Mouse (Mus musculus): ENCODE measurements at regions not wholly inside any gene's neighbourhood (a gene's known extent, or its start where the extent isn't known, plus 50 kb on each side); places are given as distances from the start of the nearest gene placed in this dataset.

DNA sequence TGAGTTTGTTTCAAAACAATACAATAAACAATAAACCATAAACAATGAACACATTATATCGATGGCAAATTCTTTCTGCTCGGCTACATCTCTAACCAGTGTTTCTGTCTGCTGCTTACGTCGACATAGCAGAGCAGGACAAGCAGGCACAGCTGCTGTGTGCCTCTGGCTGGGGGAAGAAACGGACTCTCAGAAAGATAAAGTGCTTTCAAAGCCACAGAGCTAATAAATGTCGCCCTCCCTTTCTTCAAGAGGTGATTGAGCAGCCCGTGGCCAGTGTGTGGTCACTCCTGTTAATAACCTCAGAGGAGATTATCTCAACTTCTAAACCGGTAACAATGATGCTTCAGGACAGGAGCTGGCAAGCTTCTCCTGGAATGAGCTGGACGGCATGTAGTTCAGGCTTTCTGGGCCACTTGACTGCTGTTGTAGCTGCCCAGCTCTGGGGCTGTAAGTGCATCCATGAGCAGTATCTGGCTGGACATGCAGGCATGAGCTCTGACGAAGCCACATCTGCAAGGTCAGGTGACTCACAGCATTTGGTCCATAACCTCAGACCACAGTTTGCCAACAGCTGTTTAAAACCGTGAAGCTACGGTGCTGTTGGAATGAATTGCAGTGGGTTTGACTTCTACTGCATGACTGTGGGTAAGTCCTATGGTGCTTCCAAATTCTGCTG is 55.6 kb downstream of the Evx1 start:
- WGBS: 43% methylated on average over 12 of the region's 12 CpGs
- DNase-seq (ENCODE audit: low read depth, low spot score): no peak

DNA sequence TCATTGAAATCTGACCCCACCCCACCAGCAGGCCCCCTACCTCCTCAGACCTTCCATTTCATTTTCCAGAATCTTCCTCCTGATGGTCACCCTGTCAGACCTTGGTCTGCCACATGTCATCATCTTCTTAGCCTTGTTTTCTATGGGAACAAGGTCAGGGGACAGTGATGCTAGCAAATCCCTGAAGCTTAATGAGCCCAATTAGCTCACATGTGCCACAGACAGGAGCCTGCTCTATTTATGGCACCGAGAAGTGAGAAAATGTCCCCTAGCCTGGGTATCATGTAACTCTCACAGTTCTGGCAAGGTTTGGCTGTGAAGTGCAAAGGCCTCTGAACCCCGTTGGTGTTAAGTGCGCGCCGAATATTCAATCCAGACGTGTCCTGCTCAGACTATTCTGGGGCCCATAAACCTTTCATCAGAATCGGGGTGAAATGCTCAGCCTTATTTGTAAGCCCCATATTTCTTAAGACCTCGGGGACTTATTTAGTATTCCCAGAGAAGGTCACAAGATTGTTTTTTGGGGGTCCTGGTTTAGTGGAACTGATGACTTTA is 57.6 kb downstream of the Evx1 start:
- WGBS: 86% methylated on average over 8 of the region's 8 CpGs
- no peak for DNase-seq (ENCODE audit: low read depth, low spot score)

DNA sequence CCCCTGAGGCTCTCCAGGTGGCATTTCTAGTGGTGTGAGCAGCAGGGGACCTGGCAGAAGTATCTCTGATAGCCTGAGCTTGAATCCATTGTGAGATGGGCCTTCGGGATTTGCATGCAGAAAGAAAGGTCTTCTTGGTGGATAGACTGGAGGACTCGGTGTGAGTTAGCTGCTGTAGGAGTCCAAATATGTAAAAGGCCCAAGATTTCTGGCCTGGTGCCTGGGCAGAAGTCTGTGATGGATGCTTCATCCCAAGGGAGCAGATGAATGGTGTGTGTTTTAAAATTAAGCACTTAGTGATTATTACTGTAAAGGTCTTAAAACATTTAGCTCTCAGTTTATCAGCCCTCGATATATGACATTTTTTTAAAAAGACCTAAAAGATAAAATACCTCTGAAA is 65.8 kb downstream of the Evx1 start:
- 74% methylated on average over 3 of the region's 3 CpGs for WGBS
- no peak for DNase-seq (ENCODE audit: low read depth, low spot score)

DNA sequence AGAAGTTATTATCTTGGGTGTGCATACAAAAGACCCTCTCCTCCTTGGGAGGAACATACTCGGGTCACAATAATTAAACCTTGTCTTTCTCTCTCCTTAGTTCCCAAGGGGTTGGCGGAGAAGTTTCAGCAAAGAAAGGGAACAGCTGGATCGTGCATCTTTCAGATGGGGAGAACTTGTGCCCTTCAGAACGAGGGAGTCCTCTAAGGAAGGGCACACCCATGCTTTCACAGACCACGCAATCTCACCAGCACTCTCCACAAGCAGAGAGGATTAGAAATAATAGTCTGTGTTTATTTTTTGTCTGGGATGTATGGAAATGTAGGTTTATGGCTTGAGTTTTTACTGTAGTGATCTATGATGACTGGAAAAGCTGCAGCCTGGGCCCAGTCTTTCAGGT is 66.3 kb downstream of the Evx1 start:
- no peak for DNase-seq (ENCODE audit: low read depth, low spot score)
- WGBS: 45% methylated on average over 5 of the region's 5 CpGs

DNA sequence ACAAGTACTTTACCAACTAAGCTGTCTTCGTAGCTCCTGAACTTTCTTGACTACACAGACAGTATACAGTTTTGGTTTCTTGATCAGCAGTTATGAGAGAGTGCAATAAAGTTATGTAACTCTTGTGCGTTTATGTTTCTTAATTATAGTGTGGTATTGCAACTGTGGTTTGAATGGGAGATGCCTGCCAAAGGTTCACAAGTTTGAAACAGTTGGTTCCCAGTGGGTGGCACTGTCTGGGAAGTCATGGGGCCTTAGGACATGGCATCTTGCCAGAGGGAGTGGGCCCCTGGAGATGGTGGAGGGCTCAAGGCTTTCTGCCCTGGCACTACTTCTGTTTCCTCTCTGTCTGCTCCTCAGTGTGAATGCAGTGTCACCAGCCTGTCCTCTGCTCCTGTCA is 71.7 kb downstream of the Evx1 start:
- 33% methylated on average over 2 of the region's 2 CpGs for WGBS
- no peak for DNase-seq (ENCODE audit: low read depth, low spot score)

DNA sequence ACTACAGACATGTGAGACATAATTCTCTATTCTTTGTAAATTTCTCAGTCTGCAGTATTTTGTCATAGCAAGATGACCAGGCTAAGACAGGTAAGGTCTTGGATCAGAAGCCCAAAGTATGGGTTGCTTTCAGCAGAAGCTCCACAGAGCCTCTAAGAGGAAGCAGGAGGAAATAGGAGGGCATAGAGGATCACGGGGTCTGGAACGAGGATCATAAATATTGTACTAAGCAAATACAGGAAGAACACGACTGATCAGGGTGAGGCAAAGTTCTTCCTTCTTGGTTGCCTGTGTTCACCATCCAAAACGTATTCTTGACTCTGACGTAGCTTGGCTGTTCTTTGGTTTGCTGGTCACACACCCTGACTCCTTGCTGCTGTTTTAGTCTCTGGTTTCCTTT is 88.1 kb downstream of the Evx1 start:
- WGBS: 17% methylated on average over 5 of the region's 5 CpGs

DNA sequence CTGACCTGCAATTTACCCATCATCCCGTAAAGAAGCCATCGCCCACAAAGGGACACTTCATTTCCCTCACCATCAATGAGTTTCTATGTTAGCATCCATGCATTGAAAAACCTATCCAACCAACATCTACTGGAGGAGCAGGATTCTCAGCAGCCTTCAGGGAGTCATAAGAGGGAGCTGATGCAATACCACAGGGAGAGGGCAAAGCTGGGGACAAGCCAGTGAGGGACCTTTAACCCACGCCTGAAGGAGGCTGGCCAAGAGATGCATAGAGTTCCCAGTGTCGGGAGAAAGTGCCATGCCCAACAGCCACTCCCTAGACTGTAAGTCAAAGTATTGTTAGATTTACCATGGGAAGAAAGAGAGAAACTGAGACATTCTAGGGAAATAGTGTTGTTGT is 96.7 kb downstream of the Evx1 start:
- DNase-seq (ENCODE audit: low read depth, low spot score): no peak
- WGBS: 72% methylated on average over 4 of the region's 4 CpGs

More for the DNA sequence above, 88.1 kb downstream of the Evx1 start:
- no peak for DNase-seq (ENCODE audit: low read depth, low spot score)

DNA sequence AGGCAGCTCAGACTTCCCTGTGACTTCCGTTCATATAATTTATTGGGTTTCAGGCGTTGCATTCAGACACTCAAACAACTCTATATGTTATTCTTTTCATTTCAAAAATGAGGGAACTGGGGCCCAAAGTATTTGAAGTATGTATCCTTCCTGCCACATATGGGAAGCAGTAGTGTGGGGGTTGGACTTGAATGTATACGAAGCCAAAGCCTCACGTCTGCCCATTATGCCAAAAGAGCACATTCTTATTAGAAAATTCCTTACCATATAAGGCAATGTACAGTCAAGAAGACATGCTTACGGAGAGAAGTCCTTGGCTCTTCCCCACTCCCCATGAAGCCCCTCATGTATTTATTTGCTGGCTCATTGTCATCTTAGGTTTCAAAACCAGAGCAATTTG is 97.4 kb downstream of the Evx1 start:
- no peak for DNase-seq (ENCODE audit: low read depth, low spot score)
- 86% methylated on average over 5 of the region's 5 CpGs for WGBS

DNA sequence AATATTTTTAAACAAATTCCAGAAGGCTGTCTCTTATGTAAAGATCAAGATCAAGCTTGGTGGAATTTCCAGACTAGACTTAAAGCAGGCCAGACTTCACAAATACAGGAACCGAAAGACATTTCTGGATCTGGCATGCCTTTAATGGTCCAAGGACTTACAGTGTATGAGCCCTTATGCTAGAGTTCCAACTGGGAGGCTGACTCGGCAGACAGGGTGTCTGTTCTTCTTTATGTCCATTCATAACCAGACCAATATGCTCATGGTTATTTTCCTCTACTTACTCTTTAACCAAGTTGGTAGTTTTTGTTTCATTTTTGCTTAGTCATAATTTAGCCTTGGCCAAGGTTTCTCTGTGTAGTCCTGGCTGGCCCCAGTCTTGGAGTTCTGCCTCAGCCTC is 98.0 kb downstream of the Evx1 start:
- 72% methylated on average over 2 of the region's 2 CpGs for WGBS
- no peak for DNase-seq (ENCODE audit: low read depth, low spot score)

DNA sequence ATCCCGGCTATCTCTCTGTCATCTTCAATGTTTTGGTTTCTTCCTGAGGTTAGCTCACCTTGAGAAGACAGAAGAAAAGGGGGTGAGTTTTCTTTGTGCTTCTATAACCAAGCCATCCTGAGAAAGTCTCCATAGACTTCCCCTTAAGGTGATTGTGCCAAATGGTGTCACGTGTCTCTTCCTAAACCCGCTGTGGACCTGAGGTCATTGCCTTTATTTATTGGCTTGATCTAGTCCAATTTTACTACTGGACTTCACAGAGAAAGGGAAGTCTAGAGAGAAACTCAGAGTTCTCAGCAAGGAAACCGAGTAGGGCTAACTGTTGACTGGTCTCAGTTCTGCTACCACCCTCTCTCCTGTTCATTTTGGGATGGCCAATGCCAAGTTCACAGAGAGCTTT is 100.3 kb downstream of the Evx1 start:
- WGBS: 94% methylated on average over 4 of the region's 4 CpGs
- DNase-seq (ENCODE audit: low read depth, low spot score): no peak

DNA sequence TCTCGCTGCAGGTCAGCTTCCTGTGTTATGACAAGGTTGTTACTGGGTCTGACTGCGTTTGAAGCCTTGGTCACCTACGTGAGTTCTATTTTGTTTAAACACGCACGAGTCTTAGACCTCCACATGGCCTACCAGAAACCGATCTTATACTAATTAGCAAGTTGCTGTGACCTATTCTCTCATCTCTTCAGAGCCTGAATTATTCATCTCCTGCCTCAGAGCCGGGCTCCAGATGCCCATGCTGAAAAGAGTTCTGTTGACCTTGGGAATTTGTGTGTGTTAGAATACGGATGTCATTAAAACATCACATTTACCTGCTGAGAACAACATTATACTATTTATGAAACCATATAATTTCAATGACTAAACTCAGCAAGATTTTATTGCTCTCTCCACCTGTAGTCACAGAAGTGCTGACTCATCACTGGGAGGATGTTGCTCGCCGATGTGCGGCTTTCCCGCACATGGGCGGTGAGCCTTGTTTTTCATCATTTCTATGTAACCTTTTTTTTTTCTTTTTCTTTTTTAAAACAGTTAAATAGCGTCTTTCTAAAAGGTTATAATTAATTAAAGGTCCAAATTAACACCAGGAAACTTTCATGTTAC is 102.1 kb downstream of the Evx1 start:
- DNase-seq (ENCODE audit: low read depth, low spot score): no peak
- 44% methylated on average over 14 of the region's 14 CpGs for WGBS

DNA sequence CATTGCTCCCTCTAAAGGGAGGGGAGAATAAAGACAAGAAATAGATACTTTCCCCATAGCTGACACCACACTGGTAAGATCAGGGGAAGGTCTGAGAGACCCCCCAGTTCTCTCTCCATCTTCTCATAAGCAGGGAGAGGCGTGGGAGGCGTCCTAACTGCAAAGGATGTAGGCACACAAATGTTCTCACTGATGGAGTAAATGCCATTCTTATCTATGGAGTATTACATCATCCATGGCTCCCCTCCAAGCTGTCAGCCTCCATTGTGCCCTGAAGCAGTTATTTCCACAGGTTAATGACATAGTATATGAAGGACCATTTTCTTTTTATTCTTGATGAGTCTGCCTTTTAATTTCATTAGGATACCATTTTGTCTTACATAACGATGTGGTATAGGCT is 103.2 kb downstream of the Evx1 start:
- DNase-seq (ENCODE audit: low read depth, low spot score): no peak
- 37% methylated on average over 3 of the region's 3 CpGs for WGBS

DNA sequence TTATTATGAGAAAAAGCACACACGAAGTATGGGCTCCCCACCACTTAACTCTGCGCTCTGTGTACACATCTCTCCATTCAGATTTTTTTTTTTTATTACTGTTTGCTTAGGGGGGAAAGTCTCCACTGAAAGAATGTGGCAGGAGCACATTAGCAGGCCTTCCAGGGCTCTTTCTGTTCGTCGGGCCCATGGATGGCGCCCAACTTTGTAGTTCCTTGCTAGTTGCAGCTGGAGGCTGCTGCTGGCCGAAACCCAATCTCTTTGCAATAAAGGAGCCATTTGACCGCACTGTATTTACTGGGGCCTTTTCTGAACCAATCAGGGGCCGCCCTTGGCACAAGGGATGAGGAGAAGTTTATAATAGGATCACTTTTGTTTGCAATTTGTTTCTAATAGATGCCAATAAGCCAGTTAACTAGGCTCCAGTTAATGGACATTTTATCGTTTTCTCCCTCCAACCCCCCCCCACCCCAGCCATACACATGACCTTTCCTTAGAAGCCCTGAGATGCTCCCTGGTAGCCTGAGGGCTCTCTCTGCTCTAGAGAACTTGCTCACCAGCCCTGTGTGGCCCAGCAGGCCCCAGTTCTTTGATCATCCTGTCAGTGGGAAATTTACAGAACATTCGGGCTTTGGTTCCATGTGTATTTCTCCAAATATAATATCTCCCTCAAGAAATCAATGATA is 104.3 kb downstream of the Evx1 start:
- 24% methylated on average over 10 of the region's 10 CpGs for WGBS
- no peak for DNase-seq (ENCODE audit: low read depth, low spot score)

DNA sequence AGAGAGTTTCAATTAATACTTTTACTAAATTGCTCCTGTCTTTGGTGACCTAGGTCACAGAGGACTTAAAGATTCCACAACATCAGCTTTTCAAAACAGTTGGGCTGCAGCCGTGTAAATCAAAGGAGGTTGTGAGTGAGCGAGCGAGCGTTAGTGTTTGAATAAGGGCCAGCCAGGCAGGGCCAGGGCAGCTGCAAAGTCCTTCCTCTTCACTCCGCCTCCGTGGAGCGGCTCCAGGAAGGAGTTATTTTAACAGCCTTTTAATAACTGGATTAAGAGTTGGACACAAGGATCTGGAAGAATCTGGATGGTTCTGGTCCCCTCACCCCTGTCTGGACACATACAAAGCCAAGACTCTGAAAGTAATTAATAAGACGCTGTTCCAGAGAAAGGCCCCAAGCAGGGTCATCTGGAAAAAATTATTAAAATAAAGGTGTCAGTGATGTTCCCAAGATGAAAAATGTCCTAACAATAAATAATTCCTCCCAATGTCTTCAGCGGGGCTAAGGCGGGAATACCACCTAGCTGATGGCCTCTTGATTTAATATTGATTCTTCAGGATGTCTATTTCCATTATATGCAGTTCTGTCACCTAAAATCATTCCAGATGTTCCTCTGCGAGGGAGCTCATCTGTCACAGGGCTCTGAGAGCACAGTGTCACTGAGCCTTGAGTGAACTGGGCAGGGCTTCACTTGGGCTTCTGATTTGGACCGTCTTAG is 105.3 kb downstream of the Evx1 start:
- no peak for DNase-seq (ENCODE audit: low read depth, low spot score)
- WGBS: 29% methylated on average over 12 of the region's 12 CpGs

DNA sequence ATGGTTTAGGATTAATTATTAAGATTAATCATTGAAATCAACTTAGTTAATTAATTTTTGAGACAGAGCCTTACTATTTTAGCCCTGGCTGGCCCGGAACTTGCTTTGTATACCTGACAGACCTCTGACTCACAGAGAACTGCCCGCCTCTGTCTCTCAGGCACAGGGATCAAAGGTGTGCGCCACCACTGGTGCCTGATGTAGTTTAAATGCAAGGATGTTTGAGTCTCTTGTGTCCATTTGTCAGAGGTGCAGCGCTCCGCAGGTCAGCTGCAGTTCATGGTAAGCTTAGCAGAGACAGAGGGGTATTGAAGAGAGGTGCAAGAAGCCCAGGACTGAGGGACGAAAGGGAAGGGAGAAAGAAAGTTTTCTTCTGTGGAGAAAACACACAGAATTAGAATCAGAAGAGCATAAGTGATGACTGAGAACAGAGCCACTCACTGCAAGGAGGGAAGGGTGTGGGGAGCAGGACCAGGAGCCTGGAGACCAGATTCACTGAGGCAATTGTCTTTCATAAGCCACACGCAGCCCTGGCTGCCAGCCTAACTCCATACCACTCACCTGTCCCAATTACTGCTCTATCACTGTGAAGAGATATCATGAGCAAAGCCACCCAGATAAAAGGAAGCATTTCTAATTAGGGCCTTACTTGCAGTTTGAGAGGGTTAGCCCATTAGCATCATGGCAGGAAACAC is 107.1 kb downstream of the Evx1 start:
- WGBS: 94% methylated on average over 7 of the region's 7 CpGs
- no peak for DNase-seq (ENCODE audit: low read depth, low spot score)

DNA sequence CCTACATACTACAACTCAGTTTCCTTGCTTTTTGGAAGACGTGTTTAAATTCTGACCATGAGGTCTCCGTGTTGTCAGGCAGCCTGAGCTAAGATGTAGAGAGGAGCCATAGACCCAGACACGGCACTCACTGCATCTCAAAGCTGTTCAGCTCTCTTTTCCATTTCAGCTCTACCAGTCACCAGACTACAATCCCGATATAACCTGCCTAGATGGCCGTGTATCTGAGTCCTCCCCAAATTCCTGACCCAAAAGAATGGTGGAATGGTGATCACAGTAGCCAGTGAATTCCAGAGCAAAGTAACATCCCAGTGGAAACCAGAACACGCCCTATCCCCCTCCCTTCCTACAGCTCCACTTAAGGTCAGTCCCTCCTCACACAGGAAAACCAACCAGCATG is 108.5 kb downstream of the Evx1 start:
- 93% methylated on average over 6 of the region's 6 CpGs for WGBS
- no peak for DNase-seq (ENCODE audit: low read depth, low spot score)

DNA sequence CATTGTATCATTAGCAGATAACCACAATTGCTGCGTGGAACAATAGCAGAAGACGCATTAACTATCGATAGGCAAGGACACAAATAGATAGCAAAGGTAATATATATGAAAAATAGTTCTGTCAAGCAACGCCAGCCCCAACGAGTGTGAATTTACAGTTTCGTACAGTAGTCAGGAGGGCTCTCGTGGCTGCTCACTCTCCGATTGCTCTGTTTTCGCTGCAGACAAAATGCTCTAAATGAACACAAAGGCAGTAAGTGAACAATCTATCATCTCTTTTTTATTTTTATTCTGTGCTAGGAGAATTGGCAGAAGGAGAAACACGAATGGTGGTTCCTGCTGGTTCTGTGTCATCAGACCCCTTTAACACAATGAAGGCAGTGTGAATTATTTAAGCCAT is 109.4 kb downstream of the Evx1 start:
- DNase-seq (ENCODE audit: low read depth, low spot score): no peak
- 91% methylated on average over 10 of the region's 10 CpGs for WGBS

DNA sequence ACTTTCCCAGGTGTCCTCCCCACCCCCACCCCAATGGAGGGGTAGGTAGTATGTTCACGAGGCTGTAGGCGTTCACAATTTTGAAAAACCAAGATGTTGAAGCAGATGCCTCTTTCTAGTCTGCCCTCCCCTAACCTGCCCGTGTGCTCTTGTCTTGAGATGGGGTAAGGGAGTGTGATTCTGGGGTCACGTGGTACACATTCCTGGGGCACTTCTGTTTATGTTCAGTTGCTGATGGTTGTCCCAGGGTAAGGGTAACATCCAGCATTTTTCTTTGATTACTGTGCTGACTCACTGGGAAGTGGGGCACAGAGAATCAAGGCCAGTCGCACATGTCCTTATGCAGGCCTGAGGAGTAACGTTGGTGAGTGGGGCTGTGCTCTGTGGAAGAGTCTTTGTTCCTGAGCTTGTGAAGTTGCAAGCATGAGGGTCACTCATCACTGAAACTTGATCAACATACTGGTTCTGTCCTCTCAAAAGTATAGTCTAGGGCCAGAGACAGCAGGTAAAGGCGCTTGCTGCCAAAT is 110.3 kb downstream of the Evx1 start:
- no peak for DNase-seq (ENCODE audit: low read depth, low spot score)
- WGBS: 82% methylated on average over 7 of the region's 7 CpGs

DNA sequence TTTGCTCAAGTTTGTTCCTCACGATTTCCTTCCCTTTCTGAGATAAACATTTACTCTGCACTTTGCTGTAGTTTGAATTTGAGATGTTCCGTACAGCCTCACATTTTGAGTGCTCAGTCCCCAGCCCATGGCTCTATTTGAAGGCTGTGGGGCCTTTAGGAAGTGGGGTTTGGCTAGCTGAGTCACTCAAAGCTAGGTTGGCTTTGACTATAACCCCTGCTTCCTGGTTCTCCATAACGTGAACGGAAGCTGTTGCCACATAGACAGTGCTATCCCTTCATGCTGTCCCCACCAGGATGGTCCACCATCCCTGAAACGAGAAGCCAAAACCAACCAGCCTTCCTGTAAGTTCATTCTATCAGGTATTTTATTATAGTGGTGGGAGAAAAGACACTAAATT is 111.1 kb downstream of the Evx1 start:
- DNase-seq (ENCODE audit: low read depth, low spot score): no peak
- WGBS: 53% methylated on average over 5 of the region's 5 CpGs

DNA sequence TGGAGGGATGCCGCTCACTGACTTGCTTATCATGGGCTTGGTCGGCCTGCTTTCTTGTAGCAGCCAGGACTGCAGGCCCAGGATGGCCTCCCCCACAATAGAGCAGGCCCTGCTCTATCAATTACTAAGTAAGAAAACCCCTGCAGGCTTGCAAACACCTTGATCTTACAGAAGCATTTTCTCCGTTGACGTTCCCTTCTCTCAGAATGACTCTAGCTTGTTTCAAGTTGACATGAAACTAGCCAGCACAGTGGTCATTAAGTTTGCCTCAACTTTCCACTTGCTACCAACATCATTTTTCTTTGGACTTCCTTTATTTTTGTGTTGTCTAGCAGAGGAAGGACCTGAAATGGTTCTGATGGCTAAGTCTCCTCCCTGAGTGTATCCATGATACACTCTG is 111.8 kb downstream of the Evx1 start:
- DNase-seq (ENCODE audit: low read depth, low spot score): no peak
- WGBS: 95% methylated on average over 4 of the region's 4 CpGs

Measured in large intestine, adult 2 months (tissue).